Mouse (Mus musculus) testis, adult 2 months (tissue): ENCODE data around the gene Aff3. TPM values are rescaled to one million over a fixed set of nuclear protein-coding genes. Genes with fewer than 3 reads are reported as not detected.

ENCODE experiments used
- H3K27ac ChIP-seq: fragments of 200-500 bp; 2 replicates; pipeline ENCODE4 v1.5.1; 2012; ENCODE audit warnings: low read depth, low read length; ENCODE audit not compliant: control insufficient read depth, insufficient read depth
- H3K27me3 ChIP-seq: fragments of 200-500 bp; 2 replicates; pipeline ENCODE4 v1.6.1; 2012; ENCODE audit warnings: mild to moderate bottlenecking, low read length, moderate library complexity; ENCODE audit not compliant: control insufficient read depth, insufficient read depth
- H3K36me3 ChIP-seq: fragments of 200-500 bp; 2 replicates; pipeline ENCODE4 v1.6.1; 2012; ENCODE audit warnings: mild to moderate bottlenecking, low read length; ENCODE audit not compliant: control insufficient read depth, insufficient read depth
- H3K4me1 ChIP-seq: fragments of 200-500 bp; 2 replicates; pipeline ENCODE4 v1.6.1; 2012; ENCODE audit warnings: low read length; ENCODE audit not compliant: control insufficient read depth, insufficient read depth
- H3K4me3 ChIP-seq: fragments of 200-500 bp; 2 replicates; pipeline ENCODE4 v1.5.1; 2012; ENCODE audit warnings: low read depth, mild to moderate bottlenecking, low read length, moderate library complexity, mixed read lengths; ENCODE audit not compliant: control insufficient read depth
- CTCF ChIP-seq: fragments of 200-500 bp; IDR thresholded peaks from 2 replicates; pipeline ENCODE4 v1.5.1; 2012; ENCODE audit warnings: low read depth, mild to moderate bottlenecking, inconsistent platforms, low read length, moderate library complexity; ENCODE audit not compliant: control insufficient read depth, insufficient read depth, insufficient replicate concordance
- POLR2A ChIP-seq: fragments of 200-500 bp; IDR thresholded peaks from 2 replicates; pipeline ENCODE4 v1.6.1; 2012; ENCODE audit warnings: low read depth, mild to moderate bottlenecking, inconsistent platforms, low read length, moderate library complexity; ENCODE audit not compliant: control insufficient read depth
- polyA plus RNA-seq: library from polyadenylated mRNA; depleted of rRNA; stranded (reverse); fragments of >200 nt; gene quantifications from 2 replicates; pipeline ENCODE4 v1.2.3, GENCODE M21; 2012

Gene Aff3
- polyA plus RNA-seq, 1 experiment: 8.1 TPM

GRCm38 (mm10) chr1:38410457-38410856 is 254.3 kb downstream of the Aff3 start:
- TF ChIP-seq CTCF (no peak), POLR2A (no peak)
- H3K36me3 ChIP-seq: no peaks in the 10 kb centered on the region
- H3K4me3 ChIP-seq: no peak overlapping the region
- no peak overlapping the region for H3K27ac ChIP-seq
- H3K4me1 ChIP-seq: no peaks in the 10 kb centered on the region
- no peaks in the 10 kb centered on the region for H3K27me3 ChIP-seq

GRCm38 (mm10) chr1:38408241-38408640 is 256.5 kb downstream of the Aff3 start:
- H3K4me1 ChIP-seq: no peaks in the 10 kb centered on the region
- TF ChIP-seq CTCF: no peak
- TF ChIP-seq POLR2A: no peak
- H3K36me3 ChIP-seq: no peaks in the 10 kb centered on the region
- no peak overlapping the region for H3K4me3 ChIP-seq
- no peaks in the 10 kb centered on the region for H3K27me3 ChIP-seq
- H3K27ac ChIP-seq: no peak overlapping the region

- no peak overlapping the region for H3K27ac ChIP-seq
- no peaks in the 10 kb centered on the region for H3K4me1 ChIP-seq
- no peaks in the 10 kb centered on the region for H3K36me3 ChIP-seq
- TF ChIP-seq CTCF: no peak
- no peak for TF ChIP-seq POLR2A
- no peaks in the 10 kb centered on the region for H3K27me3 ChIP-seq
- H3K4me3 ChIP-seq: no peak overlapping the region
These were observed 261.0 kb downstream of the Aff3 start for GRCm38 (mm10) chr1:38403781-38404180.

GRCm38 (mm10) chr1:38401856-38402255 is 262.9 kb downstream of the Aff3 start:
- H3K27me3 ChIP-seq: no peaks in the 10 kb centered on the region
- no peak for TF ChIP-seq CTCF
- TF ChIP-seq POLR2A: no peak
- no peak overlapping the region for H3K4me3 ChIP-seq
- H3K4me1 ChIP-seq: no peaks in the 10 kb centered on the region
- H3K36me3 ChIP-seq: no peaks in the 10 kb centered on the region
- no peak overlapping the region for H3K27ac ChIP-seq

- peaks cover 3% of the 10 kb centered on the region for H3K4me1 ChIP-seq
- H3K27ac ChIP-seq: no peak overlapping the region
- no peak overlapping the region for H3K4me3 ChIP-seq
- no peaks in the 10 kb centered on the region for H3K36me3 ChIP-seq
- no peaks in the 10 kb centered on the region for H3K27me3 ChIP-seq
- TF ChIP-seq CTCF: no peak
- no peak for TF ChIP-seq POLR2A
These were observed 265.5 kb downstream of the Aff3 start for GRCm38 (mm10) chr1:38399269-38399668.

- Histone ChIP-seq H3K36me3 (no peaks in the 10 kb centered on the region), H3K27me3 (no peaks in the 10 kb centered on the region), H3K4me1 (peaks cover 3% of the 10 kb centered on the region), H3K27ac (no peak overlapping the region), H3K4me3 (no peak overlapping the region)
- TF ChIP-seq CTCF (no peak), POLR2A (no peak)
These were observed 266.2 kb downstream of the Aff3 start for GRCm38 (mm10) chr1:38398566-38398965.

- peaks cover 3% of the 10 kb centered on the region for H3K4me1 ChIP-seq
These were observed 269.5 kb downstream of the Aff3 start for GRCm38 (mm10) chr1:38395194-38395681.

GRCm38 (mm10) chr1:38394493-38394892 is 270.3 kb downstream of the Aff3 start:
- Histone ChIP-seq H3K4me1 (peaks cover 3% of the 10 kb centered on the region), H3K27ac (no peak overlapping the region), H3K4me3 (no peak overlapping the region), H3K36me3 (no peaks in the 10 kb centered on the region), H3K27me3 (no peaks in the 10 kb centered on the region)
- TF ChIP-seq POLR2A (no peak), CTCF (no peak)

More at GRCm38 (mm10) chr1:38395194-38395681, 269.5 kb downstream of the Aff3 start:
- Histone ChIP-seq H3K27ac (no peak overlapping the region), H3K4me3 (no peak overlapping the region), H3K27me3 (no peaks in the 10 kb centered on the region), H3K36me3 (no peaks in the 10 kb centered on the region)
- no peak for TF ChIP-seq CTCF
- TF ChIP-seq POLR2A: no peak
